Mouse (Mus musculus) frontal cortex, postnatal 14 days (tissue): ENCODE measurements around the gene Myt1l.

Source experiments
- DNase-seq, 2 experiments: peaks; one replicate each; pipeline ENCODE4 v3.0.0; 2022; ENCODE audit warnings: low spot score in 2 of 2

Myt1l gene

DNA sequence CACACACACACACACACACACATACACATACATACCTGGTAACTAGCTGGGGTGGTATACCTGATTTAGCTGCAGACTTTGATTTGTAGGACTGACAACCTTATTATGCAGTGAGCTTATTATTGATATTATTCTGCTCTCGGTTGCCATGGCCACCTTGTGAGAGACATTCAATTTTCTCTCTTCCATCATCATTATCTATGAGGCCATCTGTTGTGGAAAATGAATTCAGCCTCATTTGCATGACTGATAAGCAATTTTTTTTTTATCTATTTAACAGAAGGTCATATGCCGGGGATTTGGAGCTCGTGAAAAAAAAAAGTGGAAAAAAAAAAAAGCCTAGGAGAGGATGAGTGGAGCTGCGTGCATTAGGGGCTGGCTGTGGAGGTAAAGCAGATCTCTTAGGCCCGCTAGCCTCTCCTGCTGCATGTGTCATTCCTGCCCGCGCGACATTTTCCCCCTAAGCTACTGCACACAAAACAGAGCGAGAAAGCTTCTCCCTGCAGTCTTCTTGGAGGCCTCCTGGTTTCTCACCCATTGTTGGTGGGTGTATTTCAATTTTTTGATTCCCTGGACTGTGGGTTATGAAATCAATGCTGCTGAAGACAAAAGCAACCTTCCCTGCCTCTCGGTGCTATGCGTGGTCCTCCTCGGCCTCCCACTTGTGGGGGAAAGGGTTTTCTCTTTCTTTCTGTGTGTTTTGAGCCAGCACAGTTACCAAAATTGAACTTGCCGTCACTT lies at the start of gene Myt1l:
Gene Myt1l, plus strand, starts transcription at position 354 of the 741 bp plus-strand sequence.
- no peak for DNase-seq

DNA sequence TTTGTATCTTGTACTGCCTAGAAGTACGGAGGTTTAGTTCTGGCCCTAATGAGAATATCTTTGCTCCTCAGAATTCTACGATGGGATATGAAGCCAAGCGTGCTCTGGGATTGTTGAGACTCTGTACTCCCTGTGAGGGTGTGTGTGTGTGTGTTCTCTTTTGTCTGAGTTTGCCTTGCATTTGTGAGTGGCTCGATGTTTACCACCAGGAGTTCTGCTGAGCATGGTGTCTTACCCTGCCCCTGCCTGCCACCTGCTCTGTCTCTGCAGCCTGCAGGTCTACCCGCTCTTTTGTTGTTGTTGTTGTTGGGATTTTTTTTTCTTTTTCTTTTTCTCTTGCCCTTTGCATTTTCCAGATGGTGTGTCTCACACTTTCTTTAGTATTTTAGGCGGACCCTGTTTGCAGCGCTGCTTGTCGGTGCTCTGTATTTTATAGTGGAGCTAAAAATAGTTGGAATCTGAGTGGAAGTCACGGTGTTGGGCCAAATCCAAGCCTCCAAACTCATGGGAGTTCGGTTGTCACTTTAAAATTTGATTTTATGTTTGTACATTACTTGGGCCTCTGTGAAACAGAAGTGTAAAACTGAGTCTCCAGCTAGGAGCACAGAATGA lies 41.7 kb upstream of the Myt1l start:
- DNase-seq: no peak

DNA sequence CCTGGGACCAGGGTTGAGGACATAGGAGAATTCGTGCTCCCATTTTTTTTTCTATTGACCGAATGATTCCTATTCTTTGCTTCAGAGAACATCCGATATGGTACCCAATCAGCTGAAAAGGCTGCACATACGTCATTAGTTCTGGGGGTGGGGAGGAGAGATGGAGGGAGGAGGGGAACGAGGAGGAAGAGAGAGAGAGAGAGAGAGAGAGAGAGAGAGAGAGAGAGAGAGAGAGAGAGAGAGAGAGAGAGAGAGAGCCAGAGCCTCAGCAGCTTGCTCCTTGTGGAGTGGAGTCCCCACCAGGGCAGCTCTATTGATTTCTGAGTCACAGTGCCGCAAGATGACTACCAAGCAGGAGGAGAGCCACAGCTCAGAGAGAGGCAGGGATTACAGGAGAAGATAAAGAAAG lies 1.9 kb upstream of the Myt1l start:
- DNase-seq: peak in 1 of 2 experiments; percentile 48

DNA sequence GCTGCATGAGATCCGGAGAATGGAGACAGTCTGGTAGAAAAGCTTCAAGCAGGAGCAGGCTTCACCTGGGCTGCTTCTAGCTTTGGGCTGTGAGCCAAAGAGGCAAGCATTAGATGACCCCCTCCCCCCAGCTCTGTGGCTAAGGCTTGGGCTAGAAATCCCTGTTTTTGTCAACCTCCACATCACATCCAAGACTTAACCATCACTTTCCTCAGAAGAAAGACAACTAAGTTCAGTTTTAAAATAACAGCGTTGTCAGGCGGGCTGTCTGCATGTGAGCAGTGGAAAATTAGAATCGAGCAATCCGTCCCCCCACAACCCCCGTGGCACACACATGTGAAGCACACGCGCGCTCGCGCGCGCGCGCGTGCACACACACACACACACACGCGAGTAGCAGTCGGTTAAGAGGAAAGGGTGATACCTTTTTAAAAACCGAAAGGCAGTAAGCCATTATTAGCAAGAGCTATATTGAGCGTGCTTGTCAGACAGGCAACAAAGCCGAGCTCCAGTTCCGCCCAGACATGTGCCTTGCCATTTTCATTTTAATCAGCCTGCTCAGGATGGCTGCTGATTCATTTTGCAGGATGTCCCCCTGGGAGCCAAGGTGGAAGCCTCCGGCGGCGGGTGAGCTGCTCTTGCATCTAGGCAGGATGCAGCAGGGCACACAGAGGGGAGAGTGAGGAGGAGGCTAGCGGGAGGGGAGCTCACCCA lies 979 bp upstream of the Myt1l start:
- peak; percentile 70 to 80 for DNase-seq

DNA sequence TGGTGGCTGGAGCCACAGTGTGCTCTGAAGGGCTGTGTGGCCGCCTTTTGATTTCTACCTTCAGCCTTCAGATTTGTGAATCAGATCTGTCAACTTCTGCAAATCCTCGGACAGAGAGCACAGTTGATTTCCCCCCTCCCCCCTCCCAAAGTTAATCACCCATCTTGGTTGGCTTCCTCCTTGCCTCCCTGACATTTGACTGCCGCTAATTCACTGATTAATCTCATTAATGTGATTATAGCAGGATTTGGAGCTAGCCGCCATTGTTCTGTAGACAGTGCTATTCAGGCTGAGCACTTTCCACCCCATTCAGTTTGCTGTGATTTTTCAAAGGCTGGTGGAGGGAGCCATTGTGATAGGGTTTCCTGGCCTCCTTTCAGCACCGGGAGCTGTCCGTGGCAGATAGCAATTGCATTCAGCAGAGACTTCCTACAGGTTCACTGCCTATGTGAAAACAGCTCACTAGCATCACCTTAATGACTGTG lies 2.1 kb downstream of the Myt1l start:
- DNase-seq: no peak

DNA sequence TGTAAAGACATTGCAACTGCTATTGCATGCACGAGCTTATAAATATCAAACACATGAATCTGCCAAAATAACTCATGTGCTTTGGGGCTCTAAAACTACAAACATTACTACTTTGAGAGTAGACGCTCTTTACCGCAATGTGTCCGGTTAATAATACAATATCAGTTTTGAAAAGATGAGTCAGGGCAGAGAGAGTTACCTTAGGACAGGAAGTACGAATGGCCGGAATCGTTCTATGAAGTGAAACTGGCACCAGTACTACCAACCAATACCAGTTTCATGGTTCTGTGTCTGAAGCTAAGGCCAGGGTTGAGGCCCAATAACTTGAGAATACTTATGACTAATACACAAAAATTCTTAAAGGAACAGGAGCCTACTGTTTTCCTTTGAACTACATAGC lies 2.6 kb downstream of the Myt1l start:
- no peak for DNase-seq

DNA sequence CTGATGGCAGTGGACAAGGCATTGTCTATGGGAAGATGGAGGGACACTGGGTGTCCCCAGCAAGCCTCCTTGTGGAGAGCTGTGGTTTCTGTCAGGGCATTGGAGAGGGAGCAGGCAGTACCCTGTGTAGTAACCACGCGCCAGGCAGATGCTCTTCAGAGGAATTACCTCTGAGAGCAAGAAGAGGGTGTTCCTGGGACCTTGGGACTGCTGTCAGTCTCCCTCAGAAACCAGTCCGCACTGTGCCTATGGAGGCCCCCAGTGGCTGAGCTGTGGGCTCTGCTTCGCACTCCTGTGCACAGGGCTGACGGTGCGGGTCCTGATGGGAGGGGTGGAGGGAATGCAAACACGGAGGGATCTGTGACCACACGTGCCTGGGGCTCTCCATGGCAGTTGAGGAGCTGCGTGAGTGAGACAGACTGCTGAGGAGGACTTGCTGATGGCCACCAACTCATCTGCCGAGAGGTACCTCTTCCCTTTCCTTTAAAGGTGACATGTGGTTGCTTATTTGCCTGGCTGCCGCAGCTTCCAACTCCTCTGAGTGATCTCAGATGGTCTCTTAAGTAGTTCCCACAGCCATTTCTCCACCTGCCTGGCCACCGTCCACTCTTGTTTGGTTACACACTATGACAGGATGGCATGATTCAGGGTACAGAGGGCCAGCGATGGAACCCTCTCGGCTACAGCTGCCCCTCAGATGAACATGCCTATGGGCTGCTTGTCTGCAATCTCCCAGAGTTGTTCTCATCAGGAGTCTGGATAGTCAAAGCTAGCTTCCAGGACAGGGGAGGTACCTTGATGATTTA lies 5.1 kb downstream of the Myt1l start:
- peak in 1 of 2 experiments; percentile 60 for DNase-seq

DNA sequence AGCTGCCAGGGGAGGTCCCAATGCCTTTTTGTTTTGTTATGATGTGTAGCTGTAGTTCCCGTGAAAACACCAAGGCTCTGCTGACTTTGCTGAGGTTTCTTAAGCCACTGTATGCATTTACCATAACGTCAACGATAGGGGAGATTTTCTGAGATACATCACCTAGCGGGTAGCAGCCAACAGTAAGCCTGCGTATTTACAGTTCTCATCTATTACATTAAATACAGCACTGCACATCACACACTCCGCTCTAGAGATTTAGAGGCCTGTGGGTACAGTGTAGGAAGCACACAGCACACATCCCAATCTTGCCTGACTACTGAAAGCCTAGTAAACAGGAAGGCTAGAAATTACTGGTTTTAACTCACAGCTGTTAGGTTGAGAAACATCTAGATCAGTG lies 6.1 kb downstream of the Myt1l start:
- DNase-seq: no peak

DNA sequence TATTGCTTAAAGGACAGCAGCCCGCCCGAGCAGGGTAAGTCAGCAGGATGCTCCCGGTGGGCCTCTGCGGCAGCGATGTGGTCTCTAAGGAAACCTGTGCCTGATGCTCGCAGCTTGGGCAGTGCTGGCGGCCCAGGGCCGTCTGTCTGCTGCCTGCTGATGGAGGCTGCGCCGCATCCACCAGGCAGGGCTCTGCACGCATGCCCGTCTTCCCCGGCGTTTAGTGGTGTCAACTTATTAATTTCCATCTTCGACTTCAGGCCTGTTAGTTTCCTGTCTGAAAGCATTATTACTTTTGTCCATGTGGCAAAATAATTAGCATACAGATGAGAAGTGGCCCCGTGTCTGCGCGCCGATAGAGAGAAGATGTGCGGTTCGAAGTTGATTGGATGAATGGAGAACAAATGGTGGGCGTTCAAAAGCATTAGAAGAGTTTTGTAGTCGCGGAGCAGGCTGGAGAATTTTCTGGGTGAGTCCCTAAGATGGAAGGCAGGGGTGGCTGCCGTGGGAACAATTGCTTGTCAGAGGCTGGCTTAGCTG lies 6.6 kb downstream of the Myt1l start:
- no peak for DNase-seq

DNA sequence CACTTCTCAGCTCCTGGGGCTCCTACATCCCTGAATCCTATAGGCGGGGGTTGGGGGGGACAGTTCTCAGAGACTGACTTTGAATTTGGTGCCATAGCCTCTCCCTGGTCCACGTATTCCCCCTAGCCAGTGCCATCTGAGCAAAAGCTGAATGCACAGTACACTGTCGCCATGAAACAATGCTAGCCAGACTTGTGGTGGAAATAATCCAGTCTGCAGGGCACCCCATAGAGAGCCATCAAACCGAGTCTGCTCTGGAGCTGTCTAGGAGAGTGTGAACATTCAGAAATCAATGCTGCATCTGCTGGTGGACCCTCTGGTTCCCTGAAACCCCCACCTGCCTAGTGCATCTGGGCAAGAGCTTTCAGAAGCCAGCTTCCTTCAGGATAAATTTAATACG lies 9.7 kb downstream of the Myt1l start:
- DNase-seq: no peak

DNA sequence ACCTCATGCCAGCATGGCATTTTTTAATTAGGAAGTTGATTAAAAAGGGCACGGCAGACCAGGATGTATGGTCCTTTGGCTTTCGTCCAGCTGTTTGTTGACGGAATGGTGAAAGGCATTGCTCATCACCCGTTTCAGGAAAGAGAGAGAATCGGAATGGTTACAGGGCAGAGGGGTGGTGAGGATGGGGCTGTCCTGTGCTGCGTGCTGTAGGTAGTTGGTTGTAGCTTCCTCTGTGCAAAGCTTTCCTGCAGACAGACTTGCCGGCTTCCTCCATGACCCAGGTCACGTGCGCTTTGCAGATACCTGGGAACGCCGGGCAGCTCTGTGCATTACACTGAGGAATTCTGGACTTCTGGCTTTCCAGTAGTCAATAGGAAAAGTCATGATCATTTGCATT lies 10.3 kb downstream of the Myt1l start:
- no peak for DNase-seq

DNA sequence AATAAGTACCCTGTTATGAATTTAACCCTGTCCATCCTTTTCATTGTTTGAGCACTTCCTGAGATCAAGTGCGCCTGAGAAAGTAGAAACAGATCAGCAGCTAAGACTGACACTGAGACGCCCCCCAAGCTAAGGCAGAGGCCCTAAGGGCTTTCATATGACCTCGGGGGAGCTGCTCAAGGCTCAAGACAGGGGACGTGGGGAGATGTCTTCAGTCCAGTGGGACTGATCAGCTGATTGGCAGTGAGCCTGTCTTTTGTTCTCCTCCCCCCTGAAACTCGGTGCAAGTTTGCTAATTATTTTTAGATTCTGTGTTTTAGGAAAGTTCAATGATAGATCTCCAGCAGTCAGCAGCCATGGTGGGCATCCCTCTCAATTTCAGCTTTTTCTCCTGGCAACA lies 10.9 kb downstream of the Myt1l start:
- no peak for DNase-seq

DNA sequence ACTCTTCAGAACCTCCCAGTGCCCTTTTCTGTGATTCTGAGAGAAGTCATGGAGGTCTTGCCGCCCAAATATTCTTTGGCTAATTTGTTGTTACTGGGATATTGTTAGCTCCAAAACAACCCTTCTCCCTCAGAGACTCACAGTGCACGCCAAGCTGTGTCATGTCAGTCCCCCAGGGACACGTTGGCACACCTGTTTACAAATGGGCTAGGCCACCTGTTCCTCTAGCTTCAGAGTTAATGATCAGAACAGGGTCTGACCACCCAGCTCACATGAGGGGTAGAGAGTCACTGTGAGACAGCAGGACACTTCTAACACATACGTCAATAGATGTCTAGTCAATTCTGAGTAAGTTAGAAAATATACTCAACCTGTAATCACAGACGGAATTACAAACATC lies 12.6 kb downstream of the Myt1l start:
- DNase-seq: no peak

DNA sequence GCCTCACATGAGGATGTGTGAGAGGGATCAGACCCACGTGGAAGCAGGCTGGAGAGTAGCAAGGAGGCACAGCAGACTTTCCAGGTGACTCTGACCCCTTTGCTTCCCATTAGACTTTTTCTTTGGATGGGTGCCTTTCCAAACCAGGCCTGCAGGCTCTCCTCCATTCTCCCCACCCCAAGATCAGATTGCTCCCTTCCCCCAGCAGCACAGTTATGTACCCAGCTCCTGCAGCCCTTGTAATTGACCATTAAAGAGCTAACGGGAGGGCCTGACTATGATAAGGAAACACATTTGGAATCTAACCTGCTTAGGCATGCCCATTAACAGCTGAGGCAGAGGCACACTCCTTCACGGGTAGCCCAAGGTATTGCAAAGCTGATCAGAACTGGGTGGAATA lies 17.9 kb downstream of the Myt1l start:
- no peak for DNase-seq

DNA sequence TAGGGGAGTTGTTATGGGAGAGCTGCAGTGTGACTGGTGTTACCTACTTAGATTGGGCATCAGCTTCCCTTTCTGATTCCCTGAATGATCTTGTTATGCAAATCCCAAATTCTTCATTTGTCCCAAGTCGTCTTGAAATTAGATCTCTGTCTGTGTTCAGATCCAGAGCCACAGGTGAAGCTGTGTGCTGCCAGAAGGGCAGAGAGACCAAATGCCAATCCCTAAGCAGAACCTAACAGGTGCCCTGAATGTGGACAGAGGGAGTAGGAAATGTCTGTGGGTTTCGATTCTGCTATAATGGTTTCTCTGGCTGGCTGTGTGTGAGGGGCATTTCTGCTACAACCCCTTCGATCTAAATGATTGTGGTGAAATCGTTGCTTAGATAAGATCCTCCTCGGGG lies 18.9 kb downstream of the Myt1l start:
- no peak for DNase-seq

DNA sequence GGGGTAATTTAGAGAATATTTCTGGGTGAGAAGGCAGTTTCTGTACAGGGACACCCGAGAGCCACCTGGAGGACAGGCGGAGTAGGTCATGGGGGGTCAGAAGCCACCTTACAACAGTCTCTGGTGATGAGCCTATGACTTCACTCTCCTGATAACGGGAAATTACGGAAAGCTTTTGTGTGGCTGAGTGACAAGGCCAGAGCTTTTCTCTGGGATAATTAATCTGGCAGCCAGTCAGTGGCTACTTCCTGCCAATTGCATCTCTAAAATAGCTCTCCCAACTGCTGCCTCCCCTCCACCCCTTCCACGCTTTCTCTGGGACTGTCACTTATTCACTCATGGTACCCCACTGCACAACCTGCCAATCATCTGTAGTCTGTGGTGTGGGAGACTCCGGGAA lies 19.6 kb downstream of the Myt1l start:
- DNase-seq: no peak

DNA sequence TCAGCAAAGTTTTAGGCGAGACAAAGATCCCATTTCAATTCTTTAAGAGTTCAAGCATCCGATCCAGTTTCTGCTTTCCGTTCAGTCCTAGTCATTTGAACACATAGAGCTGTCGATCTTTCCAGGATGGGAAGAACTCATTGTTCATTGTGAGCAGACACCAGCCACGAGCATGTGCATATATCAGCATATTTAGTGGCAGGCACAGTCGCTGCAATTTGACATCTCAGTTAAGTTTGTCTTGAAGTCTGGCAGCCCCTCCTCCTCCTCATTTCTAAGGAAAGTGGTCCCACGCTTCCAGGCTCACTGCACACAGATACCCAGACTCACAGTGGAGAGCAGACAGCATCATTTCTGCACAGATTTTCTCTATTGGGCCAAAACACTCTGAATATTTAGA lies 25.0 kb downstream of the Myt1l start:
- DNase-seq: no peak

DNA sequence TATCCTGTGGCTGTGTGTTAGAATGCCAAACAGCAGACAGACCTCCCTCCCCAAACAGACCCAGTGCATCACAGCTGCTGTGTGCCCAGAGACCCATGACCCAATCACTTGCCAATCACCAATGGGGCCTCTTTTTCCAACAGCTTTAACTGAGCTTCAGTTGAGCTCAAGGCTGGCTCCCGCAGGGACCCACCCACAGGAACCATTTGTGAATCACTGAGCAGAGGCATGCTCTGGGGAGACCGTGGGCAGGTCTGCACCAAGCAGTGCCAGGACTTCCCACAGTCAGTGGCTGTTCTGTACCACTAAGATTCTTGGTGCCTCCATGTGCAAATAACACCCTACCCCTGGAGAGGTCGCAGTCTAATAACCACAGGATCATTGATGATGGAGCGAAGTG lies 27.5 kb downstream of the Myt1l start:
- peak in 1 of 2 experiments; percentile 51 for DNase-seq

DNA sequence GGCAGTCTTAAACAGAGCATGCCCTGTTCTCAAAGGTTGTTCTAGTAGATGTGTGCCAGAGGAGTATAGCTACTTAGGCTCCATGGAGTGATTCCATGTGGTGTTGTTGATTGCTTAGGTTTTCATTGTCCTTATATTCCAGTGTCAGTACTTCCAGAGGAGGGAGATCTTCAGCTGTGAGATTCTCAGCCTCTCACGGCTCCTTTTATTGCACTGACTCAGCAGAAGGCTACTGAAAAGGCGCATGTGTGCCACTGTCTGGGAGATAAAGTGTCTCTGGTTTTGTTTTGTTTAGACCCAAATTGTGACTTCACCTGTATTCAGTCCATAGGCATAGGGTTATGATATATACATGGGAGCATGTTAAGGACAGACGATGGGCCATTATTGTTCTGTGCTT lies 28.2 kb downstream of the Myt1l start:
- DNase-seq: no peak

DNA sequence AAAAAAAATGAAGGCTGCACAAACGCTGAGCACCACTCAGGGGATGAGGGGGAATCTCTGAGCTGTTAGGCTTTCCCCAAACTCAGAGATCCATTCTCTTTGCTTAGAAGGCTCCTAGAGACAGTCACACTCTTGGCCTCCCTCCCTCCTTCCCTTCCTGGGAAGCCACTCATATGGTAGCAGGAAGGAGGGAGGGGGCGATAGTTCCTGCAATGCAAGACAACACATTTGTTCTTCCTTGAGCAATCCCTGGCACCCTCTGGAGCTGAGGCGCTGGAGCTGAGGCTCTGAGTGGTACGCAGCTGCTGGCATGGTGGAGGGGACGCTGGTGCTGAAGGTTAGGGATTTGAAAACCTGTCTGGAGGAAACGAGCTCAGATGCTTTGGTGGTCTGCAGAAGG lies 28.7 kb downstream of the Myt1l start:
- no peak for DNase-seq

DNA sequence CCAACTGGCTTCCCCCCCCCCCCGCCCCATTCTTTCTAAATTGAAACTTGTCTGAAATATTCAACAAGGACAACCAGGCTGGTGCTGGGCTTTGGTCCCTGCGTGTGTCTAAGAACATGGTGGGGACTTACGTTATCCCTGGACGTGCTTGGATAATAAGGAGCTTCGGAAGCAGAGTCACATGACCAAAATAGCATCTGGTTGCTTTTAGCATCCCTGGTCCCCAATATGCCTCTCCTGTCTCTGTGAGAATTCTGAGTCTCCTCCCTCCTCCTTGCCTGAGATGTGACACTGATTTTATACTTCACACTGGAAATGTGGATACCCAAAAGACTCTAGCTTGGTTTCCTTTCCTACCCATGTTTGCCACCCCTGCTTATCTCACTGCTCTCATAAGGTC lies 31.6 kb downstream of the Myt1l start:
- no peak for DNase-seq

DNA sequence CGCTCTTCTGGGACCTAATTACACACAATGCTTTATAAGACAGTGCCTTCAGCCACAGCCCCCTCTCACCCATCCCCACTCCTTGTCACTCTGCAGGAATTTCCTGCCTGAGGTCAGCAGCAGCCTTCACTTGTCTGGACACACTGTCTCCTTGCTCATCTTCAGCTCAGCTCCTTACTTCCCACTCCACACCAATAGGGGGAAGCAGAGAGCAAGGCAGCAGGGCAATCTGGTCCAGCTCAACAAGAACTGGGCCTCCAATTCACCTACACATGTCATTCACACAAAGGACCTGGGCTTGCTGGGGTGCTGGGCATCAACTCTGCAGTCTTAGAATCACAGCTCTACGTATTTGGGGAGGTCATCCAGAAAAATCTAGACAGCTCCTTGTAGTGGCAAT lies 33.0 kb downstream of the Myt1l start:
- DNase-seq: no peak
